In genomic region chr3:30097713-30098112, GRCm38 (mm10) we compare ENCODE assay signal across 24 mouse cellular contexts.
DNase-seq lines count a peak whose midpoint lies in the region; ATAC-seq and TF ChIP-seq lines count a peak whose summit lies in the region.
"Had no signal": no experiment of that assay in that cellular context is flagged by ENCODE, and none has a peak within 500 bp of the region (broad histone marks: within the 10 kb centered on the region; RNA-seq: fewer than 3 reads in every experiment).

No protein-coding gene starts in this region.

- H3K27ac ChIP-seq in heart, embryonic 13.5 days (replicated peaks) = peak overlapping the region; percentile 45
- H3K27ac ChIP-seq in kidney, postnatal 0 days = no peak overlapping the region
- H3K27ac ChIP-seq in kidney, embryonic 14.5 days (ENCODE audit: low read depth, low read length) = no peak overlapping the region; the same call in 1 of the 2 replicates
- H3K27ac ChIP-seq: gastrocnemius, adult 2 months; limb, embryonic 15.5 days; liver, embryonic 14.5 days; midbrain, embryonic 12.5 days; stomach, postnatal 0 days had no signal

- peaks cover 14% of the 10 kb centered on the region for H3K4me1 ChIP-seq in heart, embryonic 13.5 days
- peaks cover 3% of the 10 kb centered on the region; the same call in 1 of the 2 replicates for H3K4me1 ChIP-seq in kidney, postnatal 0 days (replicated peaks; ENCODE audit: insufficient read depth, low read length)
- 0 out of 2 replicates have a peak, but pooled peaks cover 3% of the 10 kb centered on the region for H3K4me1 ChIP-seq in kidney, embryonic 14.5 days (ENCODE audit: control insufficient read depth, insufficient read depth, low read length)
- H3K4me1 ChIP-seq: midbrain, embryonic 12.5 days had no signal

- no peak for TF ChIP-seq POLR2A in myocyte (IDR thresholded peaks at IDR 0.05; ENCODE audit: insufficient read length, low read depth)

- no peaks in the 10 kb centered on the region for H3K79me2 ChIP-seq in myocyte (ENCODE audit: control insufficient read depth, insufficient read depth)

- intact Hi-C loops in heart, postnatal 14 days (cut with DNase I) = no loop called here
- intact Hi-C loops in left cerebral cortex, postnatal 36 days (cut with DNase I) = no loop called here

- H3K9ac ChIP-seq in heart, embryonic 13.5 days = no peak overlapping the region
- no peak overlapping the region for H3K9ac ChIP-seq in kidney, postnatal 0 days (ENCODE audit: low read depth, low read length)
- no peak overlapping the region for H3K9ac ChIP-seq in kidney, embryonic 14.5 days (ENCODE audit: low read depth, low read length)
- H3K9ac ChIP-seq: limb, embryonic 15.5 days; liver, embryonic 14.5 days; midbrain, embryonic 12.5 days had no signal

- no peak overlapping the region for H3K4me3 ChIP-seq in heart, embryonic 13.5 days
- no peak overlapping the region for H3K4me3 ChIP-seq in kidney, postnatal 0 days (replicated peaks; ENCODE audit: low read depth, low read length)
- H3K4me3 ChIP-seq in kidney, embryonic 14.5 days (ENCODE audit: low read length) = no peak overlapping the region
- H3K4me3 ChIP-seq in myocyte = no peak overlapping the region
- H3K4me3 ChIP-seq: gastrocnemius, adult 2 months; limb, embryonic 15.5 days; midbrain, embryonic 12.5 days had no signal

- no peaks in the 10 kb centered on the region for H3K36me3 ChIP-seq in heart, embryonic 13.5 days
- H3K36me3 ChIP-seq in kidney, postnatal 0 days (ENCODE audit: insufficient read depth, low read length) = no peaks in the 10 kb centered on the region
- no peaks in the 10 kb centered on the region for H3K36me3 ChIP-seq in kidney, embryonic 14.5 days (ENCODE audit: control insufficient read depth, insufficient read depth, low read length)
- H3K36me3 ChIP-seq in myocyte (ENCODE audit: control insufficient read depth, insufficient read depth) = no peaks in the 10 kb centered on the region
- H3K36me3 ChIP-seq: G1E; limb, embryonic 15.5 days; midbrain, embryonic 12.5 days had no signal

- no peak overlapping the region for H3K4me2 ChIP-seq in heart, embryonic 13.5 days
- H3K4me2 ChIP-seq in kidney, postnatal 0 days (ENCODE audit: low read length) = no peak overlapping the region
- no peak overlapping the region for H3K4me2 ChIP-seq in kidney, embryonic 14.5 days (replicated peaks; ENCODE audit: low read depth, low read length)
- peak overlapping the region; percentile 37 for H3K4me2 ChIP-seq in myocyte (ENCODE audit: low read depth)
- H3K4me2 ChIP-seq: limb, embryonic 15.5 days; midbrain, embryonic 12.5 days had no signal

- ATAC-seq in heart, embryonic 13.5 days (ENCODE audit: extremely low read depth, insufficient number of reproducible peaks, low FRiP score, low TSS enrichment) = no peak
- no peak for ATAC-seq in kidney, postnatal 0 days (replicated peaks; ENCODE audit: low FRiP score, low read depth)
- ATAC-seq in kidney, embryonic 14.5 days (ENCODE audit: low FRiP score, low TSS enrichment) = no peak
- ATAC-seq: forebrain, embryonic 14.5 days; intestine, postnatal 0 days had no signal

- 57% methylated on average over 3 of the region's 3 CpGs for WGBS in heart, embryonic 13.5 days
- 55% methylated on average over 3 of the region's 3 CpGs for WGBS in kidney, postnatal 0 days
- 52% methylated on average over 3 of the region's 3 CpGs for WGBS in kidney, embryonic 14.5 days

- DNase-seq in heart, postnatal 14 days = no peak
- DNase-seq in kidney, postnatal 0 days (ENCODE audit: low spot score) = peak; percentile 27
- peak; percentile 81 for DNase-seq in NIH3T3 (ENCODE audit: low read depth)
- no peak for DNase-seq in left cerebral cortex, postnatal 36 days (ENCODE audit: low spot score in 2 of 2)
- DNase-seq: adrenal gland, adult 8-10 months; cerebellum, adult 18-20 months; cerebellum, postnatal 25 days; gastrocnemius, adult 2 months; kidney, postnatal 10 days; layer of hippocampus, postnatal 36 days; lung, postnatal 14 days; thymus, adult 2 months; thymus, postnatal 4 days had no signal

- H3ac ChIP-seq in myocyte (ENCODE audit: control insufficient read depth, insufficient read length) = no peak overlapping the region

- no peaks in the 10 kb centered on the region for H3K27me3 ChIP-seq in heart, embryonic 13.5 days (replicated peaks)
- H3K27me3 ChIP-seq in kidney, postnatal 0 days (ENCODE audit: insufficient read depth, low read length) = no peaks in the 10 kb centered on the region
- no peaks in the 10 kb centered on the region for H3K27me3 ChIP-seq in kidney, embryonic 14.5 days (ENCODE audit: control insufficient read depth, insufficient read depth, low read length)
- H3K27me3 ChIP-seq in myocyte (ENCODE audit: control insufficient read depth, insufficient read depth, insufficient read length) = no peaks in the 10 kb centered on the region
- H3K27me3 ChIP-seq: CH12.LX; limb, embryonic 15.5 days; midbrain, embryonic 12.5 days had no signal

- TF ChIP-seq CTCF in kidney, postnatal 0 days (IDR thresholded peaks at IDR 0.05; ENCODE audit: low read depth) = no peak

- H3K9me3 ChIP-seq in heart, embryonic 13.5 days = no peaks in the 10 kb centered on the region
- H3K9me3 ChIP-seq in kidney, postnatal 0 days (replicated peaks; ENCODE audit: low read length) = no peaks in the 10 kb centered on the region
- H3K9me3 ChIP-seq in kidney, embryonic 14.5 days (ENCODE audit: control insufficient read depth, low read length) = no peaks in the 10 kb centered on the region
- H3K9me3 ChIP-seq: G1E; limb, embryonic 15.5 days; midbrain, embryonic 12.5 days had no signal

TF ChIP-seq in myocyte, 11 proteins besides CTCF, POLR2A, EP300 and RAD21:
- TF ChIP-seq REST (IDR thresholded peaks at IDR 0.05; ENCODE audit: insufficient read depth, insufficient read length) (no peak), CEBPB (IDR thresholded peaks at IDR 0.05; ENCODE audit: insufficient read depth, poor library complexity, severe bottlenecking) (peak; percentile 61; the same call in 1 of the 2 replicates)
TF ChIP-seq in myocyte: peak in this region for 1.

Comparison
In these comparisons a context has a peak if more than half of its experiments do, and no peak if none do; other contexts are left out.
1. DNase-seq: peak in kidney, postnatal 0 days (single experiment) and NIH3T3 (single experiment); none in heart, postnatal 14 days (0 of 2) and left cerebral cortex, postnatal 36 days (0 of 2).